Mouse (Mus musculus): ENCODE data around the gene Rita1.

Gene Rita1

DNA sequence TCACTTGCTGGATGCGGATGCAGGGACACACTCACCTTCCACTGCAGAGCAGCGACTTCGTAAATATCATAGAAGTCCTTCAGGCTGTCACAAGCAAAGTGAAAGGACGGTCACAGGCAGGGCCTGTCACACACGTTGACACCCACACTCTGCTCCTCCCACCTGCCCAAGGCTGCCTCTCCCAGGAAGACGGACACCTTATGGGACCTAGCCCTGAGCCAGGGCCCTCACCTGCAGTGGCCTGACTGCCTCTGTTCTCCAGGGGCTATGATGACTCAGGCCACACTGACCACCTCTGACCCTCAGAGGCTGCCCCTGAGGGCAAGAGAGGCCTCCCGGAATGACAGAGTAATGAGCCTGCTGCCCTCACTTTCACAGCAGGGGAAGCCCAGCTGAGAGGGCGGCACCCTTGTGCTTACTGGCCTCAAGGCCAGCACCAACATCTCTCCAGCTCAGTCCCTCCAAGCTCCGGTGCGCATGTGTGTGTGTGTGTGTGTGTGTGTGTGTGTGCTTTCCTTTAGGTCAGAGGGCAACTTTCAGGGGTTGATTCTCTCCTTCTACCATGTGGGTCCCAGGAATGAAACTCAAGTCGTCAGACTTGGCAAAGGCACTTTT lies 64.0 kb downstream of the Rita1 start:
- DNase-seq (ENCODE audit: extremely low read depth, low read depth): no peak

Measured in MEL-GATA-1-ER (cell line).